Mouse (Mus musculus): ENCODE results near the gene C2cd5. TPM values are rescaled to one million over a fixed set of nuclear protein-coding genes. Genes with fewer than 3 reads are reported as not detected.

C2cd5 gene
- polyA plus RNA-seq, 1 experiment from 2014 or later = 45.0 TPM

DNA sequence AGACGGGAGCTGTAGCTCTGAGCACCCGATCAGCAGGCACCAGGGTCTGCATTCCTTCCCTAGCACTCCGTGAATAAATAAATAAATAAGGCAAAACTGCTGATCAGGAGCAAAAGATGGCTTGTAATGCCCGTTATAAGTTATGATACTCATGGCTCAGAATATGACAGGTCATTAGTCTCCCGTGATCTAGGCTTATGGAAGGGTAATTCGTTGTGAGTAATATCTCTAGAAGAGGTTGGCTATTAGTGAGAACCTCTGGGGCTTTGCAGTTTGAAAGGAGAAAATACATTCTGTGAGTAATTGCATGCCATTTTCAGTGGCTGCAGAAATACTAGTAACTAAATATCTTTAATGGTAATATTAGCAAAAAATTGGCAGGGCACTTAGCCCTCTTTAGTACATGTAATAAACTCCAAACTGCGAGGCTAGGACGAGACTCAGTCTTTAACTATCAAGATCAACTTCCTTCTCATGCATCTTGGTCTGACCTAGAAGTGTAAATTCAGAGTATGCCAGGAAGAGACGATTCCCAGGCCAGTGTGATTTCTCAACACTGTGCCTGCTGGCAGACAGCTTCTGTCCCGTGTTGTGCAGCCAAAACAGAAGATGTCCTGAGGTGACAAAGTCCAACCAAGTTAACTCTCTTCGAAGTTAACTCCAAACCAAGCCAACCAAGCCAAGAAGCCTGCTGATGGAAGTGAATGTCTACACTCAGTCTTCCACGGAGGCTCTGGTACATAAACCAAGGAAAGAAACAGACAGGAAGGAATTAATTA is 101.5 kb downstream of the C2cd5 start:
- Histone ChIP-seq H3K36me3 (no peaks in the 10 kb centered on the region), H3K4me3 (replicated peaks) (no peak overlapping the region), H3K4me2 (replicated peaks) (no peak overlapping the region), H3K9ac (replicated peaks) (no peak overlapping the region), H3K27ac (no peak overlapping the region), H3K4me1 (replicated peaks) (peaks cover 17% of the 10 kb centered on the region), H3K9me3 (no peaks in the 10 kb centered on the region), H3K27me3 (no peaks in the 10 kb centered on the region)
- WGBS = 78% methylated on average over 12 of the region's 12 CpGs
- ATAC-seq = no peak

DNA sequence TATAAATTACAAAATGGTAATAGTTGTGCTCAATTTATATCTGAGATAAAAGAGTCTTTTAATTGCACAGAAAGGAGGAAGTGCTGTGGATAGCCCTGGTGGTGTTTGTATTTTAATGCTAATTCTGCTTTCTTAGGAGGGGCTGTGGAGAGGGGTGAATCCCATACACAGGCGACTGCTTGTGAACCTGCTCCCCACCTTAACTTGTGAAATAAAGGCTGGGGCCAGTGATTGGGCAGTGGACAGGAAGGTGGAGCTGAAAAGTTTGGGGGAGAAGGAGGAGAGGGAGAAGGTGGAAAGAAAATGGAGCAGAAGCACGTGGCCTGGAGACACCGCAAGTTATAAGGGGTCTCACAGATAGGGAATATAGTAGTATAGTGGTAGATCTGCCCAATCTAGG is 103.1 kb downstream of the C2cd5 start:
- 69% methylated on average over 3 of the region's 3 CpGs for WGBS
- Histone ChIP-seq H3K4me2 (replicated peaks) (no peak overlapping the region), H3K4me3 (replicated peaks) (no peak overlapping the region), H3K27me3 (no peaks in the 10 kb centered on the region), H3K36me3 (no peaks in the 10 kb centered on the region), H3K9ac (replicated peaks) (no peak overlapping the region), H3K4me1 (replicated peaks) (peaks cover 28% of the 10 kb centered on the region), H3K27ac (no peak overlapping the region), H3K9me3 (no peaks in the 10 kb centered on the region)
- ATAC-seq = no peak

DNA sequence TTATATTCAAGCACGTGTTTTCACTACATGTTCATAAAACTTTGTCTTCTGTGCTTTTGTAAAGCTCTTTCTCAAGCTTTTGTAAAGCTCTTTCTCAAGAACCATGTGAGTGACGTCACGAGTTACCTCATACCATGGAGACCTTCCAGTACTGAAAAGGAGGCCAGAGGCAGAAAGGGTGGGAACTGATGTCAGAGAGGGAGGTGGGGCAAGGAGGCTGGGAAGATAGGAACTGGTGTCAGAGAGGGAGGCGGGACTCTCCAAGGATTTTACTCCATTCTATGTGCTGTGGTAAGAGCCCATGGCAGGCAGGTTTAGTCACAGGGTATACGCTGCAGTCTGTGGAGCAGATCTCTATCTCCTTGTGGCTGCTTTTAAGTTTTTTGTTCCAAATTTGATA is 104.4 kb downstream of the C2cd5 start:
- Histone ChIP-seq H3K27me3 (no peaks in the 10 kb centered on the region), H3K4me1 (replicated peaks) (peaks cover 39% of the 10 kb centered on the region), H3K36me3 (no peaks in the 10 kb centered on the region), H3K4me3 (replicated peaks) (no peak overlapping the region), H3K27ac (no peak overlapping the region), H3K9ac (replicated peaks) (no peak overlapping the region), H3K9me3 (no peaks in the 10 kb centered on the region), H3K4me2 (replicated peaks) (no peak overlapping the region)
- ATAC-seq = no peak
- WGBS = 61% methylated on average over 5 of the region's 5 CpGs

DNA sequence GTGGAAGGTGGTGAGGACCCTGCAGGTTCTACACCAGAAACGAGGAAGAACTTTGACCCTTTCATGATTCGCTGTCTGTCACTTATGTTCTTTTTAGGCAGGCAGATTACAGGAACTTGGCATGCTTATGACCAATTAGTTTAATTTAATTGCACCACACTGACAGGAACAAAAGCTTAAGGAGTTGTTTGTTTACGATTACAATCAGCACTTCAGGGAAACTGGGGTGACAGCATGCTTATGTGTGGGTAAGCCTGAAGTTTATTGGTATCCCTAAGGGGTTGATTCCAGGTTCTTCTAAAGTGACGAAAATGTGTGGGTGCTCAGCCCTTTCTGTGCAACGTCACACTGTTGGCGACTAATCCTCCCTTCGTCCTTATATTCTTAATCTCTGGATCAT is 105.1 kb downstream of the C2cd5 start:
- Histone ChIP-seq H3K4me3 (replicated peaks) (no peak overlapping the region), H3K9me3 (no peaks in the 10 kb centered on the region), H3K36me3 (no peaks in the 10 kb centered on the region), H3K4me1 (replicated peaks) (peaks cover 39% of the 10 kb centered on the region), H3K27ac (no peak overlapping the region), H3K27me3 (no peaks in the 10 kb centered on the region), H3K4me2 (replicated peaks) (no peak overlapping the region), H3K9ac (replicated peaks) (no peak overlapping the region)
- 61% methylated on average over 7 of the region's 7 CpGs for WGBS
- no peak for ATAC-seq

DNA sequence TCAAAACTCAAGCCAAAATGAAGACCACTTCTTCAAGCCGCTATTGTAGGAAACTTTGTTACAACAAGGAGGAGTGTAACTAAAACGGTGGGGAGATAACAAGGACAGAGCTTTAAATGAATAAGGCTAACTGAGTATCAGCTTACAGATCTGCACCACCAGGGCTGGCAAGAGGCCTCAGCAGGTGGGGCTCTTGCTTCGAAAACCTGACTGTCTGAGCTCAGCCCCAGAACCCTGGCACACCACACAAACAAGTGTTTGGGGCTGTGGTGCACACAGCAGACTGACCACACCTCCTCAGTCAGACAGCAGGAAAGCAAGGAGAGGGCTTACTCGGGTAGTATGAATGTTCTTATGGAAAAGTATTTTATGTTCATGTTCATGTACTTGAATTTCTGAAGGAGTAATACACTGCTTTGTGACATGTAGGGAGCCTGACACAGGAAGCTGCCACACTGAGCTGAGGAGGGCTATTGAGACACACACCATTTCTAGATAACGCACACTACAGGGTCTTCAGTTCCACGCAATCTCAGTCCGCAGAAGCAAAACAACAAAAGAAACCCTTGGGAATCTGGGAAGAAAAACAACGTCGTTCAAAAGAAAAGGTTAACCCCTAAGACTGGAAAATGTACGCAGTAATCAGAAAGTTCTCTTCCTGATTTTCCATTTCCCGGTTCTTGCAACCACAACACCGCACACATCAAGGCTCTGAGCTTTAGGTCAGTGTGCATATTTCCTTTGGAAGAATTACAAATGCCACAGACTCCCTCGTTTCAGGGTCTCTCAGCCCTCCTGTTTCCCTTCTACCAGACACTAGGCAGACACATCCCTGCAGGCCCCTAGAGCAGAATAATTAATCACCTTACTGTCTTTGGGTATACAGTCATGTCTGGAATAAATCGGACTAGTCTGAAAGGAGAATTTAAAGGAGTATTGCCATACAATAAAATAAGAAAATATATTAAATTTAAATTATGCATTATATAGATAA is 105.9 kb downstream of the C2cd5 start:
- no peak overlapping the region for H3K9ac ChIP-seq (replicated peaks)
- peaks cover 39% of the 10 kb centered on the region for H3K4me1 ChIP-seq (replicated peaks)
- H3K36me3 ChIP-seq = no peaks in the 10 kb centered on the region
- H3K27ac ChIP-seq = peak overlapping the region; percentile 65
- no peak overlapping the region for H3K4me3 ChIP-seq (replicated peaks)
- ATAC-seq = peak; percentile 57
- no peaks in the 10 kb centered on the region for H3K27me3 ChIP-seq
- no peaks in the 10 kb centered on the region for H3K9me3 ChIP-seq
- WGBS = 28% methylated on average over 14 of the region's 14 CpGs
- H3K4me2 ChIP-seq (replicated peaks) = no peak overlapping the region

DNA sequence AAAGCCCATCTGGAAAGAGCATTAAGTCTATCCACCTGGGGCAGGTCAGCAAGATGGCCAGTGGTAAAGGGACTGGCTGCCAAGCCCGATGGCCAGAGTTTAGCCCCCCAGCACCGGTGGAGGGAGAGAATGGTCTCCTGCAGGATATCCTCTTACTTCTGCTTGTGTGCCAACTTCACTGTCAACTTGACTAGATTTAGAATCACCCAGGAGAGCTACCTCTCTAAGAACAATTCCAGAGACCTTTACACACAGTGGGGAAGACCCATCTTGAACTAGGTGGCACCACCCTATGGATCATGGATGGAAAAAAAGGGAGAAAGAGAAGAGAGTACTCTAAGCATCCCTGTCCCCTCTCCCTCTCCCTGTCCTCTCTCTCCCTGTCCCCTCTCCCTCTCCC is 107.0 kb downstream of the C2cd5 start:
- WGBS = 81% methylated on average over 2 of the region's 2 CpGs
- Histone ChIP-seq H3K4me1 (replicated peaks) (peaks cover 39% of the 10 kb centered on the region), H3K9me3 (no peaks in the 10 kb centered on the region), H3K27ac (peak overlapping the region; percentile 47; the same call in 1 of the 2 replicates), H3K27me3 (no peaks in the 10 kb centered on the region), H3K4me3 (replicated peaks) (no peak overlapping the region), H3K4me2 (replicated peaks) (no peak overlapping the region), H3K9ac (replicated peaks) (no peak overlapping the region), H3K36me3 (no peaks in the 10 kb centered on the region)
- no peak for ATAC-seq

DNA sequence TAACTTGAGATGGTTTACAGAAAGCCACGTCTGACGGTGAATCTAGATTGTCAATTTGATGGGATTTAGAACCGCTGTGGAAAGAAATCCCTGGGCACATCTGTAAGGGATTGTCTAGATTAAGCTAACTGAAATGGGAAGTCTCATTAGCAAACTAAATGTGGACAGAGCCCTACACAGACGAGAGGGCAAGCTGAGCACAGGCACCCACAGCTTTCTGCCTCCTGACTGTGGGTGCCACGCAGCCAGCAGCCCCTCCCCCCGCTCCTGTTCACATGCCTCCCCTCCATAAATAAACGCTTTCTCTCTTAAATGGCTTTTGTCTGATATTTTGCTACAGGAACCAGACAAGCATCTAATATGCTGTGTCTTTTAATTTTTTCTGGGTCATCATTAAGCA is 107.8 kb downstream of the C2cd5 start:
- no peaks in the 10 kb centered on the region for H3K27me3 ChIP-seq
- ATAC-seq = peak; percentile 36; the same call in 1 of the 2 replicates
- H3K4me3 ChIP-seq (replicated peaks) = no peak overlapping the region
- 28% methylated on average over 7 of the region's 7 CpGs for WGBS
- no peaks in the 10 kb centered on the region for H3K9me3 ChIP-seq
- peaks cover 39% of the 10 kb centered on the region for H3K4me1 ChIP-seq (replicated peaks)
- H3K9ac ChIP-seq (replicated peaks) = no peak overlapping the region
- peak overlapping the region; percentile 27 for H3K27ac ChIP-seq
- H3K36me3 ChIP-seq = no peaks in the 10 kb centered on the region
- H3K4me2 ChIP-seq (replicated peaks) = no peak overlapping the region

DNA sequence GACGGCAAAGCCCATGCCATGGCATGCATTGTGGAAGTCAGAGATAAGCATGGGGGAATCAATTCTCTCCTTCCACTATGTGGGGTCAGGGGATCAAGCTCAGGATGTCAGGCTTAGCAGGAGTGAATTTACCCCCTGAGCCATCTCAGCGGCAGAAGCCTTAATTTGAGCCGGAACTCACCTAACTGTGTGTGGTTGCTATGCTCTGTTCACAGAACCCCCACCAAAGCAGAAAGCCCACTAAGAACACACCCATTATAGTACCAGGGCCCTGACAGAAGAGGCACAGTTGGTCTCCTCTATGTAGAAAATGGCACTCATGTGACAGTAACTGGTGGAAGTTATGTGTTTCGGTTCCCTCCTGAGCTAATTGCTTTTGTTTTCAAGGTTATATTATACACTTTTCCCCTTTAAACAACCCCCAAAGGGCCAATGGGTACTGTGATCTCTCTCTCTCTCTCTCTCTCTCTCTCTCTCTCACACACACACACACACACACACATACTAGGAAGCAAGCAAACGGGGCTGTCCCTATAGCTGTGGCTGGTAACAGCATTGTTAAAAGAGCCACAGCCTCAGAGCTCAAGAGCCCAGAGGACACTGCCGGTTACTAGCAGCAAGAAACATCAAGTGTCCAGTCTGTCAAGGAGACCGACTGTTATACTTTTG is 108.4 kb downstream of the C2cd5 start:
- no peaks in the 10 kb centered on the region for H3K27me3 ChIP-seq
- H3K27ac ChIP-seq = peak overlapping the region; percentile 27
- ATAC-seq = peak; percentile 56
- no peak overlapping the region for H3K4me2 ChIP-seq (replicated peaks)
- no peaks in the 10 kb centered on the region for H3K36me3 ChIP-seq
- peaks cover 39% of the 10 kb centered on the region for H3K4me1 ChIP-seq (replicated peaks)
- WGBS = 39% methylated on average over 7 of the region's 7 CpGs
- H3K4me3 ChIP-seq (replicated peaks) = no peak overlapping the region
- H3K9me3 ChIP-seq = no peaks in the 10 kb centered on the region
- no peak overlapping the region for H3K9ac ChIP-seq (replicated peaks)

DNA sequence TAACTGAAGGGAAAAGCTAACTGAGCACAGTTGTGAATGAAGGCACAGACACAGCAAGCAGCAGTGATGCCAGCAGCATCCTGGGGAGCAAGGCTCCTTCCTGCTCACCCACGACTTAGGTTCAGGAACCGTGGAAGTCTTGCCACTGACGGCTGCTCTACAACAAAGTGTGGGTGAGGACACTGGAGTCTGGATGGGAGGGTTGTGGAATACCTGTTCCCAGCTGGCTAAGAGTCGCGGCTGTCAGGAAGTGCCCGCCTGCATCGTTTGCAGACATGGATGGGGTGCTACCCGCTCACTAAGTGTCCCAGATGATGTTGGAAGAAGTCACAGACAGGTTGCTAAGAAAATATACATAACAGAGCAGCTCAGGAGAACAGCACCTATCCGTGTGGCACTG is 109.4 kb downstream of the C2cd5 start:
- ATAC-seq = no peak
- WGBS = 89% methylated on average over 9 of the region's 9 CpGs
- no peaks in the 10 kb centered on the region for H3K36me3 ChIP-seq
- H3K27ac ChIP-seq = no peak overlapping the region
- no peak overlapping the region for H3K4me3 ChIP-seq (replicated peaks)
- no peak overlapping the region for H3K4me2 ChIP-seq (replicated peaks)
- no peak overlapping the region for H3K9ac ChIP-seq (replicated peaks)
- peaks cover 39% of the 10 kb centered on the region for H3K4me1 ChIP-seq (replicated peaks)
- no peaks in the 10 kb centered on the region for H3K27me3 ChIP-seq
- no peaks in the 10 kb centered on the region for H3K9me3 ChIP-seq

DNA sequence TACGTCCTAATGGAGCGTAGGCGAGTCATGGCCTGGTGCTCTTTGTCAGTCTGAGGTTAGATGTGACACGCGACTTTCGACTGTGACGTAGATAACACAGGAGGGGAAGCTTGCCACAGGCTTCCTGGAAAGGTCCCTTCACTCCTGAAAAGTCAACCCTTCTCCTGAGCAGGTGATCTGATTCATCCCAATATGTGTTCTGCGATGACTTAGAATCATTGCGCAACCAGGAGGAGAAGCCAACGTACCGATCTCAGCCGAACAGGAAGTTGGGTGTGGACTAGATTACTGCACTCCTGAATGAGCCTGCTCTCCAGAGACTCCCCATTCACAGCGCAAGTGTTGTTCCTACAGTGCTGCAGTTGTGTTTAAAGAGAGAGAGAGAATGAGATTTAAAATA is 110.4 kb downstream of the C2cd5 start:
- Histone ChIP-seq H3K36me3 (no peaks in the 10 kb centered on the region), H3K27me3 (no peaks in the 10 kb centered on the region), H3K9me3 (no peaks in the 10 kb centered on the region), H3K4me2 (replicated peaks) (no peak overlapping the region), H3K4me3 (replicated peaks) (no peak overlapping the region), H3K9ac (replicated peaks) (no peak overlapping the region), H3K4me1 (replicated peaks) (peaks cover 31% of the 10 kb centered on the region), H3K27ac (no peak overlapping the region)
- no peak for ATAC-seq
- 95% methylated on average over 13 of the region's 13 CpGs for WGBS

DNA sequence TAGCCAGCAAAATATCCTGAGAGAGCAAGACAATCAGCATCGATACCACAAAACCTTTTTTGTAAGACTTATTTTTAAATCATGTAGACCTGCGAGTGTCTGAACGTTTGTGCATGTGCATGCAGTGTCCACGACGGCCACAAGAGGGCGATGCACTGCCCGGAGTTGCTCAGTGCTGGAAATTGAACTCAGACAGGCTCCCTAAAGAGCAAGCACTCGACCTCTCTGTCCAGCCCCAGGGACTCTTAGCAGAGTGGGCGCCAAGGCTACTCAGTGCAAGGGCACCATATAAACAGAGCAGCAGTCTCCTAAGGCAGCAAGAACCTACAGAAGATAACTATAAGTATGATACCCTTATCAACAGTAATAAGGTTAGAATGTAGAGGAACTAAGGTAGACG is 111.2 kb downstream of the C2cd5 start:
- H3K9me3 ChIP-seq = no peaks in the 10 kb centered on the region
- H3K9ac ChIP-seq (replicated peaks) = no peak overlapping the region
- no peak overlapping the region for H3K4me3 ChIP-seq (replicated peaks)
- no peak overlapping the region for H3K27ac ChIP-seq
- 27% methylated on average over 10 of the region's 10 CpGs for WGBS
- H3K4me1 ChIP-seq (replicated peaks) = peaks cover 25% of the 10 kb centered on the region
- no peaks in the 10 kb centered on the region for H3K27me3 ChIP-seq
- ATAC-seq = peak; percentile 48; the same call in 1 of the 2 replicates
- H3K4me2 ChIP-seq (replicated peaks) = no peak overlapping the region
- no peaks in the 10 kb centered on the region for H3K36me3 ChIP-seq

DNA sequence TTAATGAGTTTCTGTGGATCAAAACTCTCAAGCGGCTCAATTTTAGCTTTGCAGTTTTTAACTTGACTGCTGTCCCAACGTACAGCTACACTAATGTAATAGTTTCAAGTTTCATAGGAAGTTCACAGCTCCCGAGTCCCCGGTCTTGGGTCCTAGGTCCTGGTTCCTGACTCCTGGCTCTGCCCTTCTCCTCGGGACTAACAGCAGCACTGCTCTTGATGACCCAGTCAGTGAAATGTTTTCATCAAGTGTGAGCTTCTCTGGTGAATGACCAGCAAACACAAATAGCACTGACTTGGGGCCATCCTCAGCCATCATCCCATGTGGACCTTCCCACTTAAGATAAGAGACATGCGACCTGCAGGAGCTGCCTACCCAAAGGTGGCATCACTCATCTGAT is 111.7 kb downstream of the C2cd5 start:
- Histone ChIP-seq H3K36me3 (no peaks in the 10 kb centered on the region), H3K4me1 (replicated peaks) (peaks cover 22% of the 10 kb centered on the region), H3K4me2 (replicated peaks) (no peak overlapping the region), H3K4me3 (replicated peaks) (no peak overlapping the region), H3K27ac (no peak overlapping the region), H3K9ac (replicated peaks) (no peak overlapping the region), H3K27me3 (no peaks in the 10 kb centered on the region), H3K9me3 (no peaks in the 10 kb centered on the region)
- whole genome bisulfite sequencing = 83% methylated on average over 6 of the region's 6 CpGs
- no peak for ATAC-seq

Measured in midbrain, embryonic 13.5 days (tissue).